Mouse (Mus musculus): Measurements from ENCODE around the gene Dnm3. TPM values are rescaled to one million over a fixed set of nuclear protein-coding genes. Genes with fewer than 3 reads are reported as not detected.

Dnm3 gene
- total and polyA plus RNA-seq, 3 experiments, result 1.5 to 7.8 (median 5.9) TPM

- Histone ChIP-seq H3K27me3 (ENCODE audit: control insufficient read depth, insufficient read depth, low read length) (no peaks in the 10 kb centered on the region), H3K9ac (ENCODE audit: low read depth, low read length) (no peak overlapping the region), H3K27ac (no peak overlapping the region), H3K36me3 (ENCODE audit: control insufficient read depth, insufficient read depth, low read length) (no peaks in the 10 kb centered on the region), H3K4me3 (no peak overlapping the region), H3K4me1 (ENCODE audit: control insufficient read depth, insufficient read depth, low read length) (peaks cover 2% of the 10 kb centered on the region), H3K79me2 (replicated peaks; ENCODE audit: control insufficient read depth, insufficient read depth, low read length) (no peaks in the 10 kb centered on the region)
- DNase-seq, result no peak
- TF ChIP-seq EP300 (IDR thresholded peaks at IDR 0.05; ENCODE audit: insufficient read depth, low read depth, low read length), result no peak
- no peak for TF ChIP-seq CTCF (IDR thresholded peaks at IDR 0.05)
- no peak for TF ChIP-seq POLR2A (IDR thresholded peaks at IDR 0.05; ENCODE audit: insufficient read depth, low read depth, low read length)
- WGBS, result 88% methylated on average over 6 of the region's 6 CpGs
- intact Hi-C loops (cut with DNase I), result no loop called here
These were observed 400.4 kb downstream of the Dnm3 start for GRCm38 (mm10) chr1:162077454-162077853.

GRCm38 (mm10) chr1:162076581-162077001 lies 401.2 kb downstream of the Dnm3 start:
- Histone ChIP-seq H3K79me2 (replicated peaks; ENCODE audit: control insufficient read depth, insufficient read depth, low read length) (no peaks in the 10 kb centered on the region), H3K4me3 (no peak overlapping the region), H3K4me1 (ENCODE audit: control insufficient read depth, insufficient read depth, low read length) (peaks cover 2% of the 10 kb centered on the region), H3K36me3 (ENCODE audit: control insufficient read depth, insufficient read depth, low read length) (no peaks in the 10 kb centered on the region), H3K9ac (ENCODE audit: low read depth, low read length) (no peak overlapping the region), H3K27me3 (ENCODE audit: control insufficient read depth, insufficient read depth, low read length) (no peaks in the 10 kb centered on the region), H3K27ac (no peak overlapping the region)
- WGBS, result 36% methylated on average over 10 of the region's 10 CpGs
- TF ChIP-seq POLR2A (IDR thresholded peaks at IDR 0.05; ENCODE audit: insufficient read depth, low read depth, low read length) (no peak), CTCF (IDR thresholded peaks at IDR 0.05) (no peak)
- intact Hi-C loops (cut with DNase I), result no loop called here
- peak in 1 of 2 experiments; percentile 10 for DNase-seq

- no peaks in the 10 kb centered on the region for H3K36me3 ChIP-seq (ENCODE audit: control insufficient read depth, insufficient read depth, low read length)
- H3K4me3 ChIP-seq, result no peak overlapping the region
- no peak overlapping the region for H3K9ac ChIP-seq (ENCODE audit: low read depth, low read length)
- H3K27me3 ChIP-seq (ENCODE audit: control insufficient read depth, insufficient read depth, low read length), result no peaks in the 10 kb centered on the region
- DNase-seq, result no peak
- 84% methylated on average over 10 of the region's 10 CpGs for WGBS
- intact Hi-C loops (cut with DNase I), result no loop called here
- H3K4me1 ChIP-seq (ENCODE audit: control insufficient read depth, insufficient read depth, low read length), result peaks cover 2% of the 10 kb centered on the region
- no peaks in the 10 kb centered on the region for H3K79me2 ChIP-seq (replicated peaks; ENCODE audit: control insufficient read depth, insufficient read depth, low read length)
- no peak for TF ChIP-seq CTCF (IDR thresholded peaks at IDR 0.05)
- TF ChIP-seq POLR2A (IDR thresholded peaks at IDR 0.05; ENCODE audit: insufficient read depth, low read depth, low read length), result no peak
- no peak for TF ChIP-seq EP300 (IDR thresholded peaks at IDR 0.05; ENCODE audit: insufficient read depth, low read depth, low read length)
- no peak overlapping the region for H3K27ac ChIP-seq
These were observed 402.0 kb downstream of the Dnm3 start for GRCm38 (mm10) chr1:162075831-162076230.

GRCm38 (mm10) chr1:162075416-162075815 lies 402.4 kb downstream of the Dnm3 start:
- intact Hi-C loops (cut with DNase I), result no loop called here
- Histone ChIP-seq H3K27me3 (ENCODE audit: control insufficient read depth, insufficient read depth, low read length) (no peaks in the 10 kb centered on the region), H3K36me3 (ENCODE audit: control insufficient read depth, insufficient read depth, low read length) (no peaks in the 10 kb centered on the region), H3K9ac (ENCODE audit: low read depth, low read length) (no peak overlapping the region), H3K4me3 (no peak overlapping the region), H3K79me2 (replicated peaks; ENCODE audit: control insufficient read depth, insufficient read depth, low read length) (no peaks in the 10 kb centered on the region), H3K4me1 (ENCODE audit: control insufficient read depth, insufficient read depth, low read length) (peaks cover 2% of the 10 kb centered on the region), H3K27ac (no peak overlapping the region)
- DNase-seq, result no peak
- WGBS, result 72% methylated on average over 4 of the region's 4 CpGs
- TF ChIP-seq CTCF (IDR thresholded peaks at IDR 0.05) (0 out of 2 replicates have a peak, but pooled peaks have one; percentile 5), POLR2A (IDR thresholded peaks at IDR 0.05; ENCODE audit: insufficient read depth, low read depth, low read length) (no peak)

DNA sequence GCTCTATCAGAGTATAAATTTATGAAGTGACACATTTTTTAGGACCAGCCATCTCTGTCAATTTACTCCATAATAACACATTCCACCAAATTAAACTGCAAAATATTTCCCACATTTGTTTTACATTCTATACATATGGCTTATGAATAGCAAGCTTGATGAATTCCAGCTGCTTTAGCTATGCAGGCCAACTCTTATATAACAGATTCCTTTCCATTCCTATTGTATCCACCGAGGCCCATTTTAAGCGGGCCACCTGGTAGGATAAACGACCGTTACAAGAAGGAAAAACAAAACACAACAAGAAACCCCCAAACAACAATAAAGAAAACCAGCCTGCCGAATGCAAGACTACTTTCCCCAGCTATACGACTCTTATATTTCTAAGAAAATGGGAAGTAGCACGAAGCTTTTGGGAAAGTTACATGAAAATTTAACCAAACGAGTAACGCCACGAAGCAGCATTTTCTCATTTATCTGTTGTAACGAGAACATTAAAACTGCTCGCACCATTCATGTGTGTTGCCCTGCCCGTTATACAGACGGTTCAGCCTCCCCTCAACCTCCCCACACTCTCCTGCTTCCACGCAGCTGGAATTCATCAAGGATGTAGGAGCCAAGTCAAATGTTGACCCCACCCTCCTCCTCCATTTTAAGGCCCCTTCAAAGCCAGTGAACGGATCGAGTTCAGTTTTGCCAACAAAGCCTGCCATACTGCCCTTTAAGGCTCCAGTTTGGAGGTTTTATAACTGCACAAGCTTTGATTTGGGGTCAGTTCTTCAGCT lies 403.0 kb downstream of the Dnm3 start:
- 82% methylated on average over 17 of the region's 17 CpGs for WGBS
- Histone ChIP-seq H3K27me3 (ENCODE audit: control insufficient read depth, insufficient read depth, low read length) (no peaks in the 10 kb centered on the region), H3K79me2 (replicated peaks; ENCODE audit: control insufficient read depth, insufficient read depth, low read length) (no peaks in the 10 kb centered on the region), H3K36me3 (ENCODE audit: control insufficient read depth, insufficient read depth, low read length) (no peaks in the 10 kb centered on the region), H3K4me3 (no peak overlapping the region), H3K4me1 (ENCODE audit: control insufficient read depth, insufficient read depth, low read length) (peaks cover 2% of the 10 kb centered on the region), H3K9ac (ENCODE audit: low read depth, low read length) (no peak overlapping the region), H3K27ac (no peak overlapping the region)
- TF ChIP-seq POLR2A (IDR thresholded peaks at IDR 0.05; ENCODE audit: insufficient read depth, low read depth, low read length) (no peak), CTCF (IDR thresholded peaks at IDR 0.05) (no peak), EP300 (IDR thresholded peaks at IDR 0.05; ENCODE audit: insufficient read depth, low read depth, low read length) (no peak)
- no peak for DNase-seq
- intact Hi-C loops (cut with DNase I), result no loop called here

GRCm38 (mm10) chr1:162072917-162073578 lies 404.8 kb downstream of the Dnm3 start:
- 75% methylated on average over 7 of the region's 7 CpGs for WGBS
- intact Hi-C loops (cut with DNase I), result no loop called here

More at GRCm38 (mm10) chr1:162072917-162073578, 404.8 kb downstream of the Dnm3 start:
- no peak overlapping the region for H3K27ac ChIP-seq
- peaks cover 2% of the 10 kb centered on the region for H3K4me1 ChIP-seq (ENCODE audit: control insufficient read depth, insufficient read depth, low read length)
- no peaks in the 10 kb centered on the region for H3K27me3 ChIP-seq (ENCODE audit: control insufficient read depth, insufficient read depth, low read length)
- no peak overlapping the region for H3K9ac ChIP-seq (ENCODE audit: low read depth, low read length)
- no peaks in the 10 kb centered on the region for H3K79me2 ChIP-seq (replicated peaks; ENCODE audit: control insufficient read depth, insufficient read depth, low read length)
- DNase-seq, result no peak
- no peak overlapping the region for H3K4me3 ChIP-seq
- no peaks in the 10 kb centered on the region for H3K36me3 ChIP-seq (ENCODE audit: control insufficient read depth, insufficient read depth, low read length)
- TF ChIP-seq EP300 (IDR thresholded peaks at IDR 0.05; ENCODE audit: insufficient read depth, low read depth, low read length), result no peak
- no peak for TF ChIP-seq POLR2A (IDR thresholded peaks at IDR 0.05; ENCODE audit: insufficient read depth, low read depth, low read length)
- no peak for TF ChIP-seq CTCF (IDR thresholded peaks at IDR 0.05)

All from heart, adult 2 months (tissue).